Comparison of ENCODE assay signal across 8 mouse cellular contexts in genomic region chr2:178141489-178141922, GRCm38 (mm10). TPM values are rescaled to one million over a fixed set of nuclear protein-coding genes. Genes with fewer than 3 reads are reported as not detected.
A peak's percentile ranks its signal among the peaks of the same experiment; 100 is the strongest.
DNase-seq lines count a peak whose midpoint lies in the region; ATAC-seq and TF ChIP-seq lines count a peak whose summit lies in the region.
"Had no signal": no experiment of that assay in that cellular context is flagged by ENCODE, and none has a peak within 500 bp of the region (broad histone marks: within the 10 kb centered on the region; RNA-seq: fewer than 3 reads in every experiment).

No protein-coding gene starts in this region.

- peak overlapping the region; percentile 72 for H3K4me3 ChIP-seq in forebrain, postnatal 0 days (ENCODE audit: low read depth, low read length)
- H3K4me3 ChIP-seq in neural tube, embryonic 11.5 days (ENCODE audit: low read depth, low read length), result peak overlapping the region; percentile 48
- H3K4me3 ChIP-seq in kidney, adult 2 months (ENCODE audit: insufficient read depth, low read depth, low read length), result no peak overlapping the region

- no peaks in the 10 kb centered on the region for H3K27me3 ChIP-seq in forebrain, postnatal 0 days (ENCODE audit: insufficient read depth, low read length)
- no peaks in the 10 kb centered on the region for H3K27me3 ChIP-seq in neural tube, embryonic 11.5 days (ENCODE audit: control insufficient read depth, insufficient read depth, low read length)
- H3K27me3 ChIP-seq in kidney, adult 2 months (replicated peaks; ENCODE audit: control insufficient read depth, insufficient read depth, low read length), result no peaks in the 10 kb centered on the region

- peak; percentile 69 for DNase-seq in embryo, embryonic 10 days (ENCODE audit: low spot score)
- DNase-seq in forebrain, postnatal 0 days, result peak; percentile 91
- DNase-seq in layer of hippocampus, postnatal 14 days (ENCODE audit: low spot score in 2 of 2), result peak; percentile 76 to 86
- peak; percentile 66 for DNase-seq in neural tube, embryonic 11.5 days (ENCODE audit: low spot score)
- DNase-seq in yolk sac, embryonic 10.5 days (ENCODE audit: low spot score), result no peak
- DNase-seq in kidney, adult 2 months, result no peak
- no peak for DNase-seq in thymus, postnatal 0 days (ENCODE audit: low spot score)
- DNase-seq: lung, embryonic 14.5 days had no signal

- WGBS in forebrain, postnatal 0 days, result 2% methylated on average over 9 of the region's 10 CpGs
- WGBS in neural tube, embryonic 11.5 days, result 4% methylated on average over 9 of the region's 10 CpGs
- 3% methylated on average over 10 of the region's 10 CpGs for WGBS in kidney, adult 2 months

- H3K4me2 ChIP-seq in forebrain, postnatal 0 days (ENCODE audit: low read depth), result peak overlapping the region; percentile 91
- peak overlapping the region; percentile 88 for H3K4me2 ChIP-seq in neural tube, embryonic 11.5 days (ENCODE audit: low read depth)

- peak overlapping the region; percentile 89 for H3K9ac ChIP-seq in forebrain, postnatal 0 days
- peak overlapping the region; percentile 86 for H3K9ac ChIP-seq in neural tube, embryonic 11.5 days (ENCODE audit: low read length)
- H3K9ac ChIP-seq: lung, embryonic 14.5 days had no signal

- peaks cover 20% of the 10 kb centered on the region for H3K4me1 ChIP-seq in forebrain, postnatal 0 days (ENCODE audit: insufficient read depth)
- H3K4me1 ChIP-seq in neural tube, embryonic 11.5 days (ENCODE audit: control insufficient read depth, insufficient read depth, low read length), result peaks cover 7% of the 10 kb centered on the region; the same call in 1 of the 2 replicates
- no peaks in the 10 kb centered on the region for H3K4me1 ChIP-seq in kidney, adult 2 months (ENCODE audit: control insufficient read depth, insufficient read depth, low read length)

- TF ChIP-seq CTCF in forebrain, postnatal 0 days (IDR thresholded peaks at IDR 0.05; ENCODE audit: low read depth), result no peak
- TF ChIP-seq CTCF in kidney, adult 2 months (conservative IDR thresholded peaks at IDR 0.05; ENCODE audit: insufficient read depth, insufficient read length, low read depth, low read length), result no peak

- no peak for TF ChIP-seq POLR2A in kidney, adult 2 months (IDR thresholded peaks at IDR 0.05; ENCODE audit: low read depth, low read length)

- H3K27ac ChIP-seq in forebrain, postnatal 0 days (ENCODE audit: low read depth, low read length), result peak overlapping the region; percentile 87
- H3K27ac ChIP-seq in neural tube, embryonic 11.5 days (ENCODE audit: low read depth, low read length), result no peak overlapping the region
- H3K27ac ChIP-seq in kidney, adult 2 months (ENCODE audit: insufficient read depth, low read depth, low read length), result no peak overlapping the region

- peak; percentile 81 for ATAC-seq in forebrain, postnatal 0 days
- ATAC-seq in neural tube, embryonic 11.5 days (ENCODE audit: insufficient read depth, low FRiP score, low TSS enrichment), result peak; percentile 64

- no peaks in the 10 kb centered on the region for H3K9me3 ChIP-seq in forebrain, postnatal 0 days (ENCODE audit: low read length)
- no peaks in the 10 kb centered on the region for H3K9me3 ChIP-seq in neural tube, embryonic 11.5 days (ENCODE audit: control insufficient read depth, low read length)

- peaks cover 2% of the 10 kb centered on the region; the same call in 1 of the 2 replicates for H3K36me3 ChIP-seq in forebrain, postnatal 0 days (ENCODE audit: insufficient read depth)
- H3K36me3 ChIP-seq in neural tube, embryonic 11.5 days (ENCODE audit: control insufficient read depth, insufficient read depth, low read length), result no peaks in the 10 kb centered on the region
- no peaks in the 10 kb centered on the region for H3K36me3 ChIP-seq in kidney, adult 2 months (ENCODE audit: control insufficient read depth, insufficient read depth, low read length)

RNA-seq across cellular contexts. Expression of gene Phactr3, which starts 22.7 kb away (rescaled TPM):
- total RNA-seq in forebrain, postnatal 0 days (2014; rRNA removed), result 152 and 170 TPM in 2 replicates
- polyA plus RNA-seq in forebrain, postnatal 0 days (2015; fragmentation: Nextera tagmentation; extraction: Ambion mirVana), result 97.8 and 98.2 TPM in 2 replicates
- total RNA-seq in layer of hippocampus, postnatal 14 days (2021), result 100 to 1,000 TPM; 134 to 144 TPM
- polyA plus RNA-seq in neural tube, embryonic 11.5 days (2014; fragmentation: Nextera tagmentation; extraction: Ambion mirVana), result 11.4 and 14.7 TPM in 2 replicates
- 0.05 and 0.17 TPM in 2 replicates for polyA plus RNA-seq in kidney, adult 2 months (2012; rRNA removed)
- 0.46 and 0.49 TPM in 2 replicates for polyA plus RNA-seq in thymus, postnatal 0 days (2015; fragmentation: Nextera tagmentation; extraction: Ambion mirVana)

Comparison
In these comparisons a context has a peak if more than half of its experiments do, and no peak if none do; other contexts are left out.
1. DNase-seq: peak in embryo, embryonic 10 days (single experiment), forebrain, postnatal 0 days (single experiment), layer of hippocampus, postnatal 14 days (2 of 2) and neural tube, embryonic 11.5 days (single experiment); none in yolk sac, embryonic 10.5 days (single experiment), kidney, adult 2 months (single experiment) and thymus, postnatal 0 days (single experiment).